Mouse (Mus musculus) kidney, embryonic 14.5 days (tissue): ENCODE data around the gene Gpc1. TPM values are rescaled to one million over a fixed set of nuclear protein-coding genes. Genes with fewer than 3 reads are reported as not detected.

Experiments used
- ATAC-seq: fragments of 200-750 bp; cut with Nextera tagmentation; 2 replicates; pipeline ENCODE4 v1.8.0; 2017; ENCODE audit warnings: moderate number of reproducible peaks, mild to moderate bottlenecking, moderate TSS enrichment, moderate library complexity; ENCODE audit not compliant: low FRiP score, low TSS enrichment
- H3K27ac ChIP-seq: fragments of 300-500 bp; sonication (generic); 2 replicates; pipeline ENCODE4 v1.5.1; 2014; ENCODE audit warnings: low read depth, mild to moderate bottlenecking, low read length, moderate library complexity, mixed read lengths
- H3K27me3 ChIP-seq: fragments of 300-500 bp; sonication (generic); 2 replicates; pipeline ENCODE4 v1.6.1; 2014; ENCODE audit warnings: mild to moderate bottlenecking, low read length; ENCODE audit not compliant: control insufficient read depth, insufficient read depth
- H3K36me3 ChIP-seq: fragments of 300-500 bp; sonication (generic); 2 replicates; pipeline ENCODE4 v1.6.1; 2014; ENCODE audit warnings: low read length, mixed read lengths; ENCODE audit not compliant: control insufficient read depth, insufficient read depth
- H3K4me1 ChIP-seq: fragments of 300-500 bp; sonication (generic); 2 replicates; pipeline ENCODE4 v1.6.1; 2014; ENCODE audit warnings: low read length, mixed read lengths; ENCODE audit not compliant: control insufficient read depth, insufficient read depth
- H3K4me2 ChIP-seq: fragments of 300-500 bp; sonication (generic); replicated peaks from 2 replicates; pipeline ENCODE4 v1.6.1; 2014; ENCODE audit warnings: low read depth, mild to moderate bottlenecking, low read length
- H3K4me3 ChIP-seq: fragments of 300-500 bp; sonication (generic); 2 replicates; pipeline ENCODE4 v1.5.1; 2014; ENCODE audit warnings: mild to moderate bottlenecking, low read length
- H3K9ac ChIP-seq: fragments of 300-500 bp; sonication (generic); 2 replicates; pipeline ENCODE4 v1.6.1; 2014; ENCODE audit warnings: low read depth, mild to moderate bottlenecking, low read length, moderate library complexity
- H3K9me3 ChIP-seq: fragments of 300-500 bp; sonication (generic); 2 replicates; pipeline ENCODE4 v1.6.1; 2016; ENCODE audit warnings: low read length; ENCODE audit not compliant: control insufficient read depth
- WGBS: fragments of 180-500 bp; shearing (Covaris S2); extraction: QIAGEN DNeasy Blood & Tissue Kit; methylation state at CpG from one replicate; pipeline ENCODE4 v1.1.7; 2014; 5-methylcytosine and 5-hydroxymethylcytosine counted together
- polyA plus RNA-seq: library from polyadenylated mRNA; unstranded; fragments of >200 nt; fragmentation: Nextera tagmentation; extraction: Ambion mirVana; gene quantifications from 2 replicates; pipeline ENCODE4 v1.2.1, GENCODE M21; 2014

Gpc1 gene
- polyA plus RNA-seq, 1 experiment from 2014 or later: 55.6 TPM

DNA sequence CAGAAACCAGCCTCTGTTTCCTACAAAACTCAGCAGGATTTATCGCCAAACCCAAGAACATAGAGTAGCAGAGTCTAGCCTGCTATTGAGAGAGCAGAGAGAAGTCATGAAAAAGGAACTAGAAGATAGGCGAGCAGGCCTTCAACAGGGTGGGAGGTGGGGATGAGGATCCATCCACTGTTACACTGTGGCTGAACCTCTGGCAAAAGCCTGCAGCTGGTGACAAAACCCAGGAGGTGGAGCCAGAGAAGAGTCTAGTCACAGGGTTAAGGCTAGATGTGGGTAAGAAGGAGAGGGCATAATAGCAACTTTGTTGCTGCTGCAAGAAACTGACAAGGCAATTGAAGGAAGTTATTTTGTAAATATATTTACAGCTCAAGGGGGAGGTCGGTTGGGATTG is 10.0 kb downstream of the Gpc1 start:
- no peaks in the 10 kb centered on the region for H3K9me3 ChIP-seq
- WGBS: 77% methylated on average over 3 of the region's 3 CpGs
- H3K4me2 ChIP-seq: no peak overlapping the region
- H3K27me3 ChIP-seq: no peaks in the 10 kb centered on the region
- H3K27ac ChIP-seq: no peak overlapping the region
- H3K4me1 ChIP-seq: no peaks in the 10 kb centered on the region
- no peaks in the 10 kb centered on the region for H3K36me3 ChIP-seq
- ATAC-seq: no peak
- H3K4me3 ChIP-seq: no peak overlapping the region
- no peak overlapping the region for H3K9ac ChIP-seq

DNA sequence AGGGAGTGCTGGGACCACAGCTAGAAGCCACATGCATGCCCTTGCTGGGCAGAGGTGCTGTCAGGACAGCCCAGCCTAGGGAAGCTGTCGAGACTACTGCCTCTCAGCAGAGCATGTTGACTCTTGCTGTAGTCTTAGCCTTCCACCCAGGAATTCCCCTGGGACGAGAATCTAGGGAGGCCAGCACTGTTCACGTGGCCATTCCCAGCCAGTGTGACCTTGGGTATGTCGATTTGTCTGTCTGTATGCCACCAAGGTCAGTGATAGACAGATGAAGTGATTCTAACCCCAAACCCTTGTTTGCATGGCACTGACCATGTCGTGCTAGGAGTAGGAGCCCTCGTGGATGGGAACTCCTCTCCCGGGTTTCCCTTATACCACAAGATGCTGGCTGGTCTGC is 14.4 kb downstream of the Gpc1 start:
- 77% methylated on average over 7 of the region's 7 CpGs for WGBS
- ATAC-seq: no peak
- H3K4me1 ChIP-seq: peaks cover 15% of the 10 kb centered on the region; the same call in 1 of the 2 replicates
- H3K27me3 ChIP-seq: no peaks in the 10 kb centered on the region; the same call in 1 of the 2 replicates
- no peak overlapping the region for H3K27ac ChIP-seq
- no peaks in the 10 kb centered on the region for H3K36me3 ChIP-seq
- H3K9ac ChIP-seq: no peak overlapping the region
- no peak overlapping the region for H3K4me2 ChIP-seq
- H3K9me3 ChIP-seq: no peaks in the 10 kb centered on the region
- no peak overlapping the region for H3K4me3 ChIP-seq

DNA sequence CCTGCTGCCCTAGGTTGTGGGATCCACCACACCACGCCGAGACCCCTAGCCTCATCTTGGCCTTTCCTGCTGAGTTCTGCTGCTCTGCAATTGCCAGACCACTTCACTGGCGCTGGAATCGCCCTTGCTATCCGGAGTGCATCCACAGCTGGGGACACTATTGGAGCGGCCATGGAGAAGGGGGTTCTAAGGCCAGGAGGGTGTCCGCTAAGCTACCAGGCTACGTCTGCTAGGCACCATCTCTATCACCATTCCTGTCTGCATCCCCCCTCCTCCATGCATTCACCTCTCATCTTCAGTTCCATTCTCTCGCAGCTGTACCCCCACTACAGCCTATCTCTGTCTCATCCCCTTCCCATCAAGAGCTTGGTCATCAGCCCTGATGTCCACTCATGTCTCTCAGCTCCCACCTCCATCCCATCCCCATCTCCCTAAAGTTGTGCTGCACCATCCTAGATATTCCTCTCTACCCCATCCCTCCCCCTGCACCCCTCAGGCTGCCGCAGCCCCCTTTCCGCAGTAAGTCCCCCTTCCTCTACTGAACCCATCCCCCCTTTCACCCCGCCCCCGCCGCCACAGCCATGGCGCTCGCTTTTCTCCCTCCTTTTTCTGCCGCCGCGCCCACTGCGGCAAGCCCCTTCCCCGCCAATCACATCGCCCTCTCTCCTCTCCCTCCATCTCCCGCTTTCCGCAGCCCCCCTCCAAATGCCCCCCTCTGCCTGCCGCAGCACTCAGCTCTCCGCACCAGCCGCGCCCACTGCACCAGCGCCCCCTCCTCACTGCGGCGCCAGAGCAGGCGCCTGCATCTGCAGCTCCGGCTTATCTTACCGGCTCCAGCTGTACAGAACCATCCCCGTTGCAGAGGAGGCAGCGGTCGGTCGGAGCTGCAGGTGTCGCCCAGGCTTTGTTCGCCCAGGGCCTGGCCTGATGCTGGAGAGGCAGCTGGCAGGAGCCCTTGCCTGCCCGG is 16.7 kb downstream of the Gpc1 start:
- Histone ChIP-seq H3K9ac (no peak overlapping the region), H3K27ac (no peak overlapping the region), H3K9me3 (no peaks in the 10 kb centered on the region), H3K4me3 (peak overlapping the region; percentile 33), H3K36me3 (no peaks in the 10 kb centered on the region), H3K4me2 (peak overlapping the region; percentile 54), H3K4me1 (peaks cover 15% of the 10 kb centered on the region; the same call in 1 of the 2 replicates), H3K27me3 (no peaks in the 10 kb centered on the region; the same call in 1 of the 2 replicates)
- peak; percentile 28; the same call in 1 of the 2 replicates for ATAC-seq
- WGBS: 8% methylated on average over 41 of the region's 41 CpGs

DNA sequence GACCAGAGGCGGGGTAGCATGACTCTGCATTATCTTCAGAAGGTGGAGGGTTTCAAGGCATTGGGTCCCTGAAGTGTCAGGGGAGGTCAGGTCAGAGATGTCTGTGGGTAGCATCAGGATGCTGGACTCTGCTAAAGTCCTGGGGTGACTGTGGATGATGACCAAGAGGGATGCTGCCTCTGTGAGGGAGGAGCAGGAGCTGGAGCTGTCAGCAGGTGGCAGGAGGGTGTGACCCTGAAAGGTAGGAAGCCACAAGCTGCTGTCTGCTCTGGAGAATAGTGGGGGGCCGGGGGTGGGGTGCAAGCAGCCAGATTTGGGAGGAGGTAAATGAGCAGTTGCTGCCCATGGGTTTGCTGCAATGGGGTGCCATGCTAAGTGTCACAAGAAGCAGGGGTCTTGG is 18.0 kb downstream of the Gpc1 start:
- ATAC-seq: no peak
- Histone ChIP-seq H3K27ac (no peak overlapping the region), H3K36me3 (peaks cover 5% of the 10 kb centered on the region), H3K9ac (no peak overlapping the region), H3K4me3 (no peak overlapping the region), H3K4me1 (peaks cover 15% of the 10 kb centered on the region; the same call in 1 of the 2 replicates), H3K9me3 (no peaks in the 10 kb centered on the region), H3K27me3 (no peaks in the 10 kb centered on the region; the same call in 1 of the 2 replicates), H3K4me2 (no peak overlapping the region)
- 73% methylated on average over 2 of the region's 2 CpGs for WGBS

DNA sequence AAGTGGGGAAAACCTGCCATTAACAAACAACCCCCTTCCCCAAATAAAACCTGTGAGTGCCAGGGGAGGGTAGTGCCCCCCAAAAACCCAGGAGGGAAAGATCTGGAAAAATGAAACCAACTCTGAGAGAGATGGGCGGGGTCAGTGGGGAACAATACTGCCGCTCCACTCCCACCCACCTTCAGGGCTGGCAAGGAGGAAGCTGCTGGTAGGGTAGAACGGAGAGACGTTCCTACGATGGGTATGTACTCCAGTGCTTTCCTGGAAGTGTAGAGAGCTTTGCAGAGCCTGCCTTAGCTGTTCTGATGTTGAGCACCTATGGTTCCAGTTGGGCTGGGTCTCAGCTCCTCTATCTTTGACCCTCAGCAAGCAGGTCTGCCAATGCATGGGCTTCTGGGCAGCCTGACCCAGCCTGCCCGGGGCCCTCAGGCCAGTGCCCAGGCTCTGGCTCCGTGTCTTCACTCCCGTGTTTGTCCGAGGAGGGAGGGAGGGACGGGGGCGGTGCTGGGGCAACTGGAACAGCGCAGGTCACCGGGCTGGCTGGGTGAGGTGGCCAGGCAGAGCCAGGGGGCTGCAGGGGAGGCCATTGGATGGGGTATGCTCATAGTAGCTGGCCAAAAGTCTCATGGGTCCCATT is 18.6 kb downstream of the Gpc1 start:
- ATAC-seq: no peak
- H3K27me3 ChIP-seq: no peaks in the 10 kb centered on the region; the same call in 1 of the 2 replicates
- no peak overlapping the region for H3K27ac ChIP-seq
- no peak overlapping the region for H3K9ac ChIP-seq
- peaks cover 11% of the 10 kb centered on the region for H3K36me3 ChIP-seq
- no peak overlapping the region for H3K4me2 ChIP-seq
- WGBS: 55% methylated on average over 13 of the region's 13 CpGs
- peaks cover 15% of the 10 kb centered on the region; the same call in 1 of the 2 replicates for H3K4me1 ChIP-seq
- H3K9me3 ChIP-seq: no peaks in the 10 kb centered on the region
- no peak overlapping the region for H3K4me3 ChIP-seq

DNA sequence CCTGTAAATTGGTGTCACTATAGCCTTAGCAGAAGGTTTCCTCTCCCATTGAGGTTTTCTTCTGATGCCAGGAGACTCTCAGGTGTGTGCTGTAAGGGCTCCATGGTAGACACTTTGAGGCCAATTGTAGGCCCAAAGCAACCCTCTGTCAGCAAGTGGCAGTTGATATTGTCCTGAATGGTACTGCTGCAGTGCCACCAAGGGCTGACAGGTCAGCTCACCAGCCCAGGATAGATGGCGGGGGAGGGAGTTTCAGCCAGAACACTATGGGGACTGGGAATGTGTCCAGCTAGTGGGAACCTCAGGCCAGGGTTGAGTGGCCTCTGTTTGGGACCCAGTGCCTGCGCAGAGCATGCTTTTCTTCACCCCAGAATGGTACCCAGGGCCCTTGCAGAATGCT is 21.0 kb downstream of the Gpc1 start:
- Histone ChIP-seq H3K9me3 (no peaks in the 10 kb centered on the region), H3K36me3 (peaks cover 34% of the 10 kb centered on the region), H3K4me1 (peaks cover 15% of the 10 kb centered on the region; the same call in 1 of the 2 replicates), H3K27me3 (no peaks in the 10 kb centered on the region; the same call in 1 of the 2 replicates), H3K4me2 (no peak overlapping the region), H3K4me3 (no peak overlapping the region), H3K9ac (no peak overlapping the region), H3K27ac (no peak overlapping the region)
- no peak for ATAC-seq
- WGBS: 89% methylated on average over 2 of the region's 2 CpGs

DNA sequence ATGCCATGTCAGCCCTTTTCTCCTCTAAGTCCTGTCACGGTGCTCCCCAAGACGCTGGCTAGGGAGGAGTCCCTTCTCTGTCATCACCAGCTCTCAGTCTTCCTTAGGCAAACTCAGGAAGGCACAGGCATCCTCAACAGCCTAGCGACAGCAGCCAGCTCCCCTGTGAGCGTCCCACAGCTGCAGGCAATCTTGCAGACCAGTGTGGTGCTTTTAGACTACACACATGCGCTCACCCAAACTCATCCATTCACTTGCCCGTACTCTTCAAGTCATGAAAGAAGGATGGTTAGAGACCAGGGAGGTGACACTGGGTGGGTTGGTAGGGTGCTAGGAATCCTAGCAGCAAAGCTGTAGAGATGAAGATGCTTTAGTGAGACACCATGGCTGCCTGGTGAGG is 30.1 kb downstream of the Gpc1 start:
- ATAC-seq: no peak
- Histone ChIP-seq H3K9ac (no peak overlapping the region), H3K36me3 (peaks cover 27% of the 10 kb centered on the region), H3K9me3 (no peaks in the 10 kb centered on the region), H3K4me1 (no peaks in the 10 kb centered on the region), H3K27me3 (no peaks in the 10 kb centered on the region), H3K4me3 (no peak overlapping the region), H3K4me2 (no peak overlapping the region), H3K27ac (no peak overlapping the region)
- 77% methylated on average over 6 of the region's 6 CpGs for WGBS

DNA sequence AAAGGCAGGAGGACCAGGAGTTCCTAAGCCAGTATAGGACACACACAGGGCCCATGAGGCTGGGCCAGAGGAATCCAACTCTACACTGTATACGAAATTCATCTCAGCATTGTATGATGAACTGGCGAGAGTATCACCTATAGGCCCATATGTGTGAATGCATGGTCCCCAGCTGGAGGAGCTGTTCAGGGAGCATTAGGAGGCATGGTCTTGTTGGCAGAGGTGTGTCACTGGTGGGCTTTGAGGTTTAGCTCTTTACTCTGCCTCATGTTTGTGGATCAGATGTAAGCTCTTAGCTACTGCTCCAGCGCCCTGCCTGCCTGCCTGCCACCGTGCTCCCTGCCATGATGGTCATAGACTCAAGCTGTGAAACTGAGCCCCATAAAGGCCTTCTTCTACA is 31.8 kb downstream of the Gpc1 start:
- no peak for ATAC-seq
- no peak overlapping the region for H3K4me3 ChIP-seq
- H3K9me3 ChIP-seq: no peaks in the 10 kb centered on the region
- H3K27ac ChIP-seq: no peak overlapping the region
- H3K4me1 ChIP-seq: no peaks in the 10 kb centered on the region
- WGBS: 92% methylated on average over 4 of the region's 4 CpGs
- no peak overlapping the region for H3K9ac ChIP-seq
- H3K4me2 ChIP-seq: no peak overlapping the region
- peaks cover 10% of the 10 kb centered on the region for H3K36me3 ChIP-seq
- H3K27me3 ChIP-seq: no peaks in the 10 kb centered on the region

DNA sequence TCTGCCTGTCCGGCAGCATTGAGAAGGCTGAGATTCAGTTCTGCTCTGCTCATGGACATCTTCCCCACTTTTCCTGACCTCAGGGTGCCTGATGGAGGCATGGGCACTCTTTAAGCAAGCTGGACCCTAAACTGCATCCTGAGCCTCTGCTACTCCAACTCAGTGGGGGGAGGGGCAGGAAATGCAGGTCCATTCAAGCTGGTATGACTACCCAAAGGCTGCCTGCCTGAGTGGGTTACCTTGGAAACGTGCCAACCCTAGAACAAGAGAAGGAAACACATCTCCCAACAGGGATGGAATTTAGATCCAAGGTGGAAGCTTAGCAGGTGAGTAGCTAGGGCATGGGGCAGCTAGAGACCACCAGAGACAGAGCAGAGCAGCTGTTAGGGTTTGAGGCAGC is 34.7 kb downstream of the Gpc1 start:
- H3K4me2 ChIP-seq: no peak overlapping the region
- H3K4me1 ChIP-seq: no peaks in the 10 kb centered on the region
- no peak overlapping the region for H3K27ac ChIP-seq
- no peak overlapping the region for H3K9ac ChIP-seq
- ATAC-seq: no peak
- H3K4me3 ChIP-seq: no peak overlapping the region
- 64% methylated on average over 2 of the region's 2 CpGs for whole genome bisulfite sequencing
- H3K27me3 ChIP-seq: no peaks in the 10 kb centered on the region
- H3K36me3 ChIP-seq: no peaks in the 10 kb centered on the region
- 0 out of 2 replicates have a peak, but pooled peaks cover 2% of the 10 kb centered on the region for H3K9me3 ChIP-seq
